Mouse (Mus musculus) CH12.LX (cell line): ENCODE measurements at regions not wholly inside any gene's neighbourhood (a gene's known extent, or its start where the extent isn't known, plus 50 kb on each side); places are given as distances from the start of the nearest gene placed in this dataset.

Experiments
- DNase-seq: peaks from one replicate; pipeline ENCODE4 v3.0.0-alpha.2; 2013; ENCODE audit errors: extremely low read depth
- H3K27ac ChIP-seq: 2 replicates; pipeline ENCODE4 v1.5.1; 2012; ENCODE audit warnings: low read depth, mild to moderate bottlenecking, control low read depth, moderate library complexity; ENCODE audit not compliant: insufficient read depth
- H3K27me3 ChIP-seq: replicated peaks from 2 replicates; pipeline ENCODE3; 2012; ENCODE audit warnings: inconsistent platforms
- H3K36me3 ChIP-seq, 2 experiments: replicated peaks in 1 of 2; 2 replicates each; pipeline versions ENCODE3 to v1.6.1; 2012; ENCODE audit warnings: inconsistent platforms in 1 of 2, low read length in 1 of 2, mild to moderate bottlenecking in 1 of 2, mixed read lengths in 1 of 2, moderate library complexity in 1 of 2; ENCODE audit not compliant: control insufficient read depth in 1 of 2, insufficient read depth in 1 of 2
- H3K4me1 ChIP-seq, 2 experiments: 2 replicates each; pipeline ENCODE4 v1.6.1; 2012; ENCODE audit warnings: inconsistent platforms in 1 of 2, moderate library complexity in 1 of 2; ENCODE audit not compliant: insufficient read depth in 2 of 2, control insufficient read depth in 1 of 2
- H3K4me2 ChIP-seq: 2 replicates; pipeline ENCODE4 v1.6.1; 2012; ENCODE audit warnings: low read depth, mild to moderate bottlenecking, control low read depth; ENCODE audit not compliant: poor library complexity, insufficient read depth, severe bottlenecking
- H3K4me3 ChIP-seq, 3 experiments: fragments of 150-350 bp in 1 of 3; sonication (generic) in 1 of 3; replicated peaks in 1 of 3; 2 replicates each; pipeline versions ENCODE3 to v1.5.1; 2011 to 2012; ENCODE audit warnings: low read depth in 2 of 3, low read length in 2 of 3, mild to moderate bottlenecking in 2 of 3, moderate library complexity in 2 of 3, control low read depth in 1 of 3, improper control_type of control experiment in 1 of 3, inconsistent platforms in 1 of 3, mixed read lengths in 1 of 3; ENCODE audit not compliant: poor library complexity in 1 of 3
- H3K79me2 ChIP-seq: replicated peaks from 2 replicates; pipeline ENCODE4 v1.6.1; 2012; ENCODE audit warnings: mild to moderate bottlenecking, moderate library complexity; ENCODE audit not compliant: control insufficient read depth, poor library complexity, insufficient read depth, severe bottlenecking; ENCODE audit errors: extremely low read depth
- H3K9ac ChIP-seq: 2 replicates; pipeline ENCODE4 v1.6.1; 2012; ENCODE audit warnings: low read depth, mild to moderate bottlenecking, control low read depth, moderate library complexity; ENCODE audit not compliant: insufficient read depth
- H3K9me3 ChIP-seq: replicated peaks from 2 replicates; pipeline ENCODE3; 2012; ENCODE audit warnings: low read length, inconsistent platforms, mixed read lengths
- BHLHE40 ChIP-seq: IDR thresholded peaks from 2 replicates; pipeline ENCODE4 v1.6.1; 2011; ENCODE audit warnings: mild to moderate bottlenecking, low read depth, low read length, improper control_type of control experiment
- CTCF ChIP-seq, 2 experiments: IDR thresholded peaks in 1 of 2; conservative IDR thresholded peaks in 1 of 2; 2 replicates each; pipeline ENCODE4 v1.5.1; 2011 to 2012; ENCODE audit warnings: low read depth in 2 of 2, low read length in 2 of 2, improper control_type of control experiment in 1 of 2, inconsistent platforms in 1 of 2, mild to moderate bottlenecking in 1 of 2, moderate library complexity in 1 of 2
- GABPA ChIP-seq: IDR thresholded peaks from 2 replicates; pipeline ENCODE4 v1.6.1; 2012; ENCODE audit warnings: low read depth, low read length, improper control_type of control experiment, inconsistent platforms; ENCODE audit not compliant: insufficient replicate concordance
- JUN ChIP-seq: IDR thresholded peaks from 2 replicates; pipeline ENCODE4 v1.6.1; 2011; ENCODE audit warnings: low read depth, mild to moderate bottlenecking, low read length, improper control_type of control experiment, moderate library complexity; ENCODE audit not compliant: insufficient read depth
- KAT2A ChIP-seq: IDR thresholded peaks from 2 replicates; pipeline ENCODE4 v1.6.1; 2012; ENCODE audit warnings: low read length, improper control_type of control experiment, inconsistent platforms; ENCODE audit not compliant: insufficient replicate concordance
- MXI1 ChIP-seq: IDR thresholded peaks from 2 replicates; pipeline ENCODE4 v1.6.1; 2011; ENCODE audit warnings: mild to moderate bottlenecking, low read depth, low read length, improper control_type of control experiment
- NRF1 ChIP-seq: IDR thresholded peaks from 2 replicates; pipeline ENCODE4 v1.6.1; 2014; ENCODE audit warnings: low read depth, mild to moderate bottlenecking, inconsistent platforms, low read length, improper control_type of control experiment, moderate library complexity
- PAX5 ChIP-seq: IDR thresholded peaks from 2 replicates; pipeline ENCODE4 v1.6.1; 2012; ENCODE audit warnings: low read length, inconsistent platforms, mixed read lengths
- POLR2A ChIP-seq: IDR thresholded peaks from 2 replicates; pipeline ENCODE4 v1.6.1; 2011; ENCODE audit warnings: low read depth, mild to moderate bottlenecking, improper control_type of control experiment, low read length
- POLR2AphosphoS2 ChIP-seq: IDR thresholded peaks from 2 replicates; pipeline ENCODE4 v1.6.1; 2011; ENCODE audit warnings: low read depth, low read length, improper control_type of control experiment
- RAD21 ChIP-seq: IDR thresholded peaks from 2 replicates; pipeline ENCODE4 v1.6.1; 2011; ENCODE audit warnings: low read depth, mild to moderate bottlenecking, low read length, improper control_type of control experiment, moderate library complexity
- SMC3 ChIP-seq: IDR thresholded peaks from 2 replicates; pipeline ENCODE4 v1.6.1; 2011; ENCODE audit warnings: low read depth, low read length, improper control_type of control experiment
- TBP ChIP-seq: conservative IDR thresholded peaks from 2 replicates; pipeline ENCODE4 v1.6.1; 2011; ENCODE audit warnings: low read depth, low read length, improper control_type of control experiment
- USF1 ChIP-seq: IDR thresholded peaks from 2 replicates; pipeline ENCODE4 v1.6.1; 2014; ENCODE audit warnings: low read depth, mild to moderate bottlenecking, inconsistent platforms, low read length, improper control_type of control experiment
- ZKSCAN1 ChIP-seq: IDR thresholded peaks from 2 replicates; pipeline ENCODE4 v1.6.1; 2012; ENCODE audit warnings: low read depth, inconsistent platforms, low read length, improper control_type of control experiment, borderline replicate concordance
- dilution Hi-C: fragments of 300-500 bp; cut with MboI; formaldehyde crosslinking; loops from 2 replicates; pipeline ENCODE4 v1.14.3; 2020; ENCODE audit warnings: low sequenced_read_pairs; ENCODE audit not compliant: extremely low pct_unique_long_range_greater_than_20kb, extremely low pct_ligation_motif_present
- in situ Hi-C: fragments of 300-500 bp; cut with MboI; formaldehyde crosslinking; loops from 3 replicates; pipeline ENCODE4 v1.14.3; 2019; ENCODE audit warnings: low sequenced_read_pairs, low pct_ligation_motif_present, low pct_unique_long_range_greater_than_20kb, mixed read lengths

DNA sequence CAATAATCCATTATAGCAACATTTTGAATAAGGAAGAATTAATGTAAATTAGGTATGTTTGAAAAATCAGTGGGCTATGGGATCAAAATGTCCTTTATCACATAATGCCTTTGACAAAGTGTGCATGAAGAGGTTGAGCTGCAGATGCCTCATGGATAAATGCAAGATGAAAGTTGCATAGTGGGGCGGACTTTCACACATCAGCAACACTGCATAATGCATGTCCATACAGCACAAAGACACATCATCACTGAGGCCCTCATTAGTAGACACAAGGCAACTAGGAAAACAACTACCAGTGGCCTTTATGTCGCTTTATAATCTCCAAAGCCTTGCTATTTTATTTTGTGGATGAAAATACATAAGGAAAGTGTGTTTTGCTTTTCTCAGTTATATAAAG is 105.8 kb upstream of the Rap2b start:
- peaks cover 3% of the 10 kb centered on the region for H3K9me3 ChIP-seq
- H3K36me3 ChIP-seq = no peaks in the 10 kb centered on the region
- H3K4me1 ChIP-seq = no peaks in the 10 kb centered on the region
- DNase-seq = no peak
- H3K9ac ChIP-seq = no peak overlapping the region
- dilution Hi-C loops = no loop called here
- H3K79me2 ChIP-seq = no peaks in the 10 kb centered on the region
- H3K27me3 ChIP-seq = no peaks in the 10 kb centered on the region
- H3K27ac ChIP-seq = no peak overlapping the region
- H3K4me2 ChIP-seq = no peak overlapping the region
- TF ChIP-seq MXI1 (no peak), USF1 (no peak), PAX5 (no peak), ZKSCAN1 (no peak), CTCF (conservative IDR thresholded peaks at IDR 0.05 in 1 of 2, IDR thresholded peaks at IDR 0.05 in 1 of 2; ENCODE audit: low read depth in 2 of 2, low read length in 2 of 2) (no peak), POLR2A (no peak), NRF1 (no peak), JUN (no peak), GABPA (no peak), KAT2A (no peak)
- in situ Hi-C loops = no loop called here
- no peak overlapping the region for H3K4me3 ChIP-seq

DNA sequence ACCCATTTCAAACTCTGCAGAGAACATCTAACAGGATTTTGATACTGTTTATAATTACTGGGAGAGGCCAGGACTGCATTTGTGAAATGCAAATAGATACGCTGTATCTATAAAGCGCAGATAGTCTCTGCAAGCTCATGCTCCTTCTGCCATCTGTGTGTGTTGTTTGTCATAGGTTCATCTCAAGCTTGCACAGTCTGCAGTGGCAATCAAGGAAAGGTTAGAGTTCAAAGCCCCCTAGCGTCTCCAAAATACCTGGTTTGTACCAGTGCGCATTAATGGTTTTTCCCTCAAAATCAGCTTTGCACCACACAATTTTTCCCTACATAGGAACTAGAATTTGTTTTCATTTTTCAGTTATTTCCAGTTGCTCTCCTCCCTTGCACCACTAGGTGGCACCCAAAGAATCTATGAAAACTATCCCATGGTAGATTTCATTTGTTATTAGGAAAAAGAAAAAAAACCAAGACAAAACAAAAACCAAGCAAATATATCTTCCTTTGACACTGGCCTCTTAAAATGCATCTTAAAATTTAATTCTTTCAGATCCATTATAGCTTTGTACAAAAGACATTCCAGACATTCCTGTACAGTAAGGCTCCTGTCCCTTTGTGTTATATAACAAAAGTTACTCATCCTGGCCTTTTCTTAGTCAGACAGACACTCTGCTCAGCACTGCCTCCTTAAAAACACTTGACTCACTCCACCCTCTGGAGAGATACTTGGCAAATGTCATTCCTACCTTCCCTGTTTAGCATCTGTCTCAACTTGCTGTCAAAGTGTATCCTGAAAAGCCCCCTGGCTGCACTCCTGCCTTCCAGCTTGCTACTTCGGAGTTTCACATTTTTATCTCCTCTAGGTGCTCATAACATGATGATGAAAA is 92.7 kb upstream of the Rap2b start:
- no peak overlapping the region for H3K27ac ChIP-seq
- peak; percentile 8 for DNase-seq
- dilution Hi-C loops (no loop called here), in situ Hi-C loops (no loop called here)
- no peaks in the 10 kb centered on the region for H3K27me3 ChIP-seq
- H3K4me2 ChIP-seq = no peak overlapping the region
- no peak overlapping the region for H3K4me3 ChIP-seq
- H3K9ac ChIP-seq = no peak overlapping the region
- H3K9me3 ChIP-seq = no peaks in the 10 kb centered on the region
- no peaks in the 10 kb centered on the region for H3K79me2 ChIP-seq
- H3K36me3 ChIP-seq = no peaks in the 10 kb centered on the region
- TF ChIP-seq SMC3 (peak; percentile 25; the same call in 1 of the 2 replicates), RAD21 (peak; percentile 46), CTCF (conservative IDR thresholded peaks at IDR 0.05 in 1 of 2, IDR thresholded peaks at IDR 0.05 in 1 of 2; ENCODE audit: low read depth in 2 of 2, low read length in 2 of 2) (peak; percentile 15 to 53; a peak in 2 of 4 replicates), PAX5 (no peak), JUN (no peak), POLR2AphosphoS2 (no peak), TBP (no peak), BHLHE40 (no peak)
- no peaks in the 10 kb centered on the region for H3K4me1 ChIP-seq
